Mouse (Mus musculus) spleen, adult 12 weeks (tissue): ENCODE results near the gene Senp2.
"Not testable (repeated sequence)": the region's sequence is repeated elsewhere in the genome, so short reads cannot be mapped to it uniquely, and the experiment has no call there.

Experiments used
- DNase-seq: peaks from one replicate; pipeline ENCODE4 v3.0.0; 2022; ENCODE audit warnings: low spot score

Gene Senp2

DNA sequence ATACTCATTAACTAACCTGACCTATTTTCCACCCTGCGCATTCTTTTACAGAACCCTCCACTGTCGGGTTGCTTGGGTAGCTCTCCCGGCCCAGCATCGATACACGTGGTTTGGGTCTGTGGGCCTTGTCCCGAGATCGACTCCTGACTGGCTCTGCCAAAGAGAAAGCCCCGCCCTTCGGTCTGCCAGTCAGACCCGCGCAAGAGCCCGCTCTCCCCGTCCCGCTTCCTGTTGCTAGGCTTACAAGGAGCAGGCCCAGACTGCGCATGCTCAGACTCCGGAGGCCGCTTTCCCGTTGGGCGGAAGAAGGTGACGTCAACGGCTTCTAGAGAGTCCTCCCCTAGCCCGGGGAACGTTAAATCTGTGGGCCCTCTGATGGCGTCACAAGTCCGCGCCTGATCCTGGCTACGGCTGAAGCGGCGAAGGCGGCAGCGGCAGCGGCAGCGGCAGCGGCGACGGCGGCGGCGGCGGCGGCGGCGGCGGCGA lies at the start of gene Senp2:
Gene Senp2, plus strand, starts transcription at position 386 of the 486 bp plus-strand sequence.
- peak; percentile 99 for DNase-seq

DNA sequence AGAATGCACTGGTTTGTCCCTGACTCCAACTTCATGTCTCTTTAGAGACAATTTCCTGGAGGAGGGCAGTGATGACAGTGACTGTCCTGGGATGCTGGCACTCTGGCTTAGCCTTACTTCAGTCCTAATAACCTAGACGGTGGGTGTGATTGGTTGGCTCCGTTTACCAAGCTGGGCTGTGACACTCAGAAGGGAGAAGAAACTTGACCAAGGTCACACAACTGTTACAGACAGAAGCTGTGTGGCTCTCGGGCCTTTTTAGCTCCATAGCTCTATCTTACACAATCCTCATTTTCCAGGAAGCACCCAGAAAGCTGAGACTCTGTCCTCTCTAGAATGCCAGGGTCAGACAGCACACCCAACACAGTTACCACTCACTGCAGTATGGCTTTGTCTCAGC lies 43.7 kb upstream of the Senp2 start:
- no peak for DNase-seq

DNA sequence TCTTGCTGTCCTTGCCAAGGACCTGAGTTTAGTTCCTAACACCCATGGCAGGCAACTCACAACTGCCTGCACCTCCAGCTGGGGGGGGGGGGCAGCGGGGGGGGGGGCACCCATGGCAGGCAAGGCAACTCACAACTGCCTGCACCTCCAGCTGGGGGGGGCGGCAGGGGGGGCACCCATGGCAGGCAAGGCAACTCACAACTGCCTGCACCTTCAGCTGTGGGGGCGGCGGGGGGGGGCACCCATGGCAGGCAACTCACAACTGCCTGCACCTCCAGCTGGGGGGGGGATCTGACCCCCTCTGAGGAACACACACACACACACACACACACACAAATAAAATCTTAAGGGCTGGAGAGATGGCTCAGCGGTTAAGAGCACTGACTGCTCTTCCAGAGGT lies 39.4 kb upstream of the Senp2 start:
- no peak for DNase-seq

DNA sequence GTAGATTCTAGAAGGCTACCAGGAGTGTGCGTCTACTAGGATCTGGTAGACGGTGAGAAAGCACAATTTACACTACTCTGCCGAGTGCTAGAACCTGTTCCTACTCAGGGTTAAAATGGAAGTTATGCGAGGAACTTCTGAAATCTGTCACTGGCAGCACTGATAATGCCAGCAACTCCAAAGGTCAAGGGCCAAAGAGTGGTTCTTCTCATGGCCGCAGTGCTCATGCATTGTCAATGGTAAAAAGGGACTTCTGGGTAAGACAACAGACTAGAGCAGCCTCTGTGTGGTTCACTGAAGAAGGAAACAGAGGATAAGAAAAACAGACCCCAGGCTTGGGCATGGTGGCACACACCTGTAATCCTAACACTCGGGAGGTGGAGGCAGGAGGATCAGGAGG lies 38.7 kb upstream of the Senp2 start:
- DNase-seq = no peak

DNA sequence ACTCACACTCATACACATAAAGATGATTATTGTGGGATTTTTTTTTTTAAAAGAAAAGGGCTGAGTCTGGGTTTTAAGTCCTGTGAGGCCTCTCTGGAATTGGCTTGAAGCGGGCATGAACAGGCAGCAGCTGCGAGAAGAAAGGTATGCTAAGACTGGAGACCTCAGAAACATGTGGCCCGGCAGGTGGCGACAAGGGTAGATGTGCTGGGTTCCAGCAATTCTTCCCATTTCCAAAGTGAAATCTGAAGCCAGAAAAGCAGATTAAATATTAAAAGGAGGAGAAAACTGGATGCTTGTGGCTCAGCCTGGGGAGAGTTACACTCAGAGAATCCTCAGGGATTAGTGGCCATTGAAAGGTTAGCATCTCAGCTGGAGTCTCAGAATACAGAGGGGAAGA lies 37.8 kb upstream of the Senp2 start:
- DNase-seq = no peak

DNA sequence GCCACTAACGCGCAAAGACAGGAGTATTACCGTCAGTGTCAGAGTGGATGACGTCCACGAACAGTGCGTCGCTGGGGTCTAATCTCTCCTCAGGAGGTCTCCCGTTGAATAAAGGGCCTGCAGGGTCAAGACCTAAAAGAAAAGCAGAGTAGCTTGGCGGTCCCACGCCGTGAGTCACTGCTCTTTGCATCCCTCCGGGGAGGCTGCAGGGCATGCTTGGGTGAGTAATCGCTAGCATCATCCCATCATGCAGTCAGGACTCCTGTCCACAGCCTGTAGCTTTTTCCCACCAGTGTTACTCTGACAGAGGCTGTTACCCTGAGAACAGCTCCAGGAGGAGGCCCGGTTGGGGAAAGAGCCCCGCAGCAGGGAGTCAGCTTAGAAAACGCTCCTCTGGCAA lies 33.1 kb upstream of the Senp2 start:
- DNase-seq = no peak

DNA sequence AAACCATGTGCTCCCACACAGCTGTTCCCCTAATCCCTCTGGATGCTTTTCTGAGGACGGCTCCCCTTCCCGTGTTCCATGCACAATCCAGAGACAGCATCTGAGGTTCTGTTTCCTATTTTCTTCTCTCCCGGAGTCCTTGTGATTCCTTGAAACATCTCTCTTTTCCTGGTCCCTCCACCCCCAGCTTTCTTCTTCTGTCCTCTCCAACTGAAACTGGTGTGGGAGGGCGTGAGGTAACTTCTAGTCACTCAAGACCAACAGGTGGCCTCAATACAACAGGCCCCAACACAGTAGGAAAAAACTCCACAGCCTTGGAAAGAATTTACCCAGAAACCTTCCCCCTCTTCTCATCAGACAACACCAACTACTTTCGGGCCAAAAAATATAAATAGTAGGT lies 31.9 kb upstream of the Senp2 start:
- no peak for DNase-seq

DNA sequence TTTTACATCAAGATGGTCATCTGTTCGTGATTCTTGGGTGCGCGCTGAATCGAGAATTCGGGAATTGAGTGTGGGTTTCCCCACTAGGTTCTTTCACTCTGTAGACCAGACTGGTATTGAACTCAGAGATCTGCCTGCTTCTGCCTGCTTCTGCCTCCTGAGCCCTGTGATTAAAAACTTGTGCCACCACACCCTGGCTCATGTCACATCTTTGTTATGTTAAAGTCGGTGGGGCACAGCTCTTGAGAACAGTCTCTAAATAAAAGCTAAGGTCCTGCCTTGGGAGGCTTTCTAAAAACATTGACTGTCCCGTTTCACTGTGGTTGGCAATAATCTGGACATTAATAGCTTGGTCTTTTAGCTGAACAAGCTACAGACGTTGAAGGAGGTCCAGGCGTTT lies 26.1 kb upstream of the Senp2 start:
- DNase-seq = no peak

DNA sequence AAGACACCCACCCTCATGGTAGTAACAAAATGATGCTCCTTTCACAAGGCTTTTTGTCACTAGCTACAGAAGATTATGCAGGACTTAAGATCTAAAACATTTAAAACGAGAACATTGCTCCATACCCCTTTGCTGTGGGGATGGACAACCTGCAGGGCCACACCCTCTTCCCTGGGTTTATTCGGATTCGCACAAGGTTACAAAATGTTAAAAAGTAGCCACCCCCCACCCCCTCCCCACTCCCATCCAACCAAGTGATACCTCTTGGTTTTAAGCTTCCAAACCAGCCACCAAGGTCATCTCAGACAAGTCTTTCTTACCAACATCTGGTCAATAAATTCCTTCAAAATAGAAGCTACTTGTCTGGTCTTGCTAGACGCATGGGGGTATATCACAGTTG lies 25.7 kb upstream of the Senp2 start:
- no peak for DNase-seq

DNA sequence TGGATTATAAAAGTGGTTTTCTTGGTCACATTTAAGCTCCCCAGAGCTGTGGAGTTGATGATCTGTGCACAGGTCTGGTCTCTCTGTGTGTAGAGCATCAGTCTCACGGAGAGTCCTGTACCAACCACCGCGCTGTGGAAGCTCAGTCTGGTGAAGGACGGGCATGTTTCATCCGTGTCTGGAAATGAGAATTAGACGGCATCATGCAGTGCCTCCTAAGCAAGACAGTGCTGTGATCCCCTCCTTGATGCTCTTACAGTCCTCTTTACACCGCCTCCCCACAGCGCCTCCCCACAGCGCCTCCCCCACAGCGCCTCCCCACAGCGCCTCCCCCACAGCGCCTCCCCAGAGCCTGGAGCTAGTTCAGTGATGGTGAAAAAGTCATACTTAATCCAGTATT lies 25.2 kb upstream of the Senp2 start:
- DNase-seq = no peak

DNA sequence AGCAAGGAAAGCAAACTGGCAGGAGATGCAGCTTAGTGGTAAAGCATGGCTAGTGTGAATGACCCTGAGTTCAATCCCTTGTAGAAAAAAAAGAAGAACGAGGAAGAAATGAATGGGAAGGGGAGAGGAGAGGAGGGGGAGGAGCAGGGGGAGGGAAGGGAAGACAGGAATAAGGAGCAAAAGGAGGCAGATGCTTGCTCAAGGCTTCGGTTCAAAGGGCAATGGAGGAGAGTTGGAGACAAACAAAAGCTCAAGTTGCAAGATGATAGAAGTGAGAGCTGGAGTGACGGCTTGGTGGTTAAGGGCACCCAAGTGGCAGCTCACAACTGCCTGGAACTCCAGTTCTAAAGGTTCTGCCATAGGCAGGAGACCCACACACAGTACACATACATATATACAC lies 23.1 kb upstream of the Senp2 start:
- no peak for DNase-seq

DNA sequence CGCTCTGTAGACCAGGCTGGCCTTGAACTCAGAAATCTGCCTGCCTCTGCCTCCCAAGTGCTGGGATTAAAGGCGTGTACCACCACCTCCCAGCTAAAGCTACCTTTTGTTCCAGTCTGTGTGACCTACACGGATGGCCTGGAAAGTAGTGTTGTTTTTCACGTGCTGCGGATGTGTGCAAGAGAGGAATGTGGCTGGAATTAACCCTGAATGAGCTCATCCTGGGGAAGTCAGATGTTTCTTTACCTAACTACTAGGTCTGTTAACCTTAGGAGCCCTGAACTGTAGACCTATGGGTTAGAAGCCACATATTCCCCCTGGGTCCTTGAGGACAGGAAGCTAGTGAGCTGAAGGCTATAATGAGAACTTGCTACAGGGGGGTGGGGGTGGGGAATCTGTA lies 21.3 kb upstream of the Senp2 start:
- no peak for DNase-seq

DNA sequence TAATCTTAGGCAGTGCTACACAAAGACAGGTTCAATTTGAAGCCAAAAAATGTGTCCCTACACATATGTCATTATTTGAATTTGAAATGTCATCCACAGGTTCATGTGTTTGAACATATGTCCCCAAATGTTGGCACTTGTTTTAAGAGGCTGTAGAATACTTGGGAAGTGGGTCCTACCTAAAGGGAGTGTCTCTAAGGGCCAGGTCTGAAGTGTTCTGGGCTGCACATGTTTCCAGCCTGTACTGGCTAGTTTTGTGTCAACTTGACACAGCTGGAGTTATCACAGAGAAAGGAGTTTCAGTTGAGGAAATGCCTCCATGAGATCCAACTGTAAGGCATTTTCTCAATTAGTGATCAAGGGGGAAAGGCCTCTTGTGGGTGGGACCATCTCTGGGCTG lies 18.4 kb upstream of the Senp2 start:
- not testable (repeated sequence) for DNase-seq

DNA sequence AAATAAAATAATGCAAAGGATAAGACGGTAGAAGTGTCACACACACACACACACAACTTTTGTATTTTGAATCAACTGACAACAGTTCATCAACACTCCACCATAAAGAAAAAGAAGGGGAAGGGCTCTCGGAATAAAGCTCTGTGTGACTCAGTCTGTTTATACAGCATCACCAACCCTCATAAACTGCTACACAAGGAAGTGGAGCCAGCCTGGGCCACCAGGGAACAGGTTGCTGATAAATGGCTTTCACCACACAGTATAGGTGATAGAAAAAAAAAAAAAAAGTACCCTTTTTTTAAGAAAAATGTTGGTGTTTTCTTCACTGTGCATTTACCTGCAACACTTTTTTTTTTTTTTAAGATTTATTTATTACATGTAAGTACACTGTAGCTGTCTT lies 17.5 kb upstream of the Senp2 start:
- no peak for DNase-seq

DNA sequence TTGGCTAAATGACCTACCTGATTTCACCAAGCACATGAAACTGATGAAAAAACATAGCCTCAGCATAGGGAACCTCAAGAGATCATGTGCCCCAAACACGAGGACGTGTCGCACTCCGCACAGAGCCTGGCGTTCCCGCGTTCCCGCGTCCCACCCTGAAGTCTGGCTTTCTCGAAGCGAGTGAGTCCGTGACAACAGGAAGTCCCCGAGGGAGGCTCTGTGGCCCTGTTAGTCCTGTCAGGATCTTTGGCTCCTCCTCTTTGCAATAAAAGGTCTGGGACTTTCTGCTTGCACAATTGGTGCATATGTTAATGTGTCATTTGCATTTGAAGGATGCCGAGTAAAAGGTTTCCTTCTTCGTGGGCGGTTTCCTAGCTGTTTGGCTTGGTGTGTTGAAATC lies 14.0 kb upstream of the Senp2 start, which contains the start of gene Liph:
Gene Liph, minus strand, starts transcription at position 360 of the 400 bp plus-strand sequence.
- peak; percentile 1 for DNase-seq

DNA sequence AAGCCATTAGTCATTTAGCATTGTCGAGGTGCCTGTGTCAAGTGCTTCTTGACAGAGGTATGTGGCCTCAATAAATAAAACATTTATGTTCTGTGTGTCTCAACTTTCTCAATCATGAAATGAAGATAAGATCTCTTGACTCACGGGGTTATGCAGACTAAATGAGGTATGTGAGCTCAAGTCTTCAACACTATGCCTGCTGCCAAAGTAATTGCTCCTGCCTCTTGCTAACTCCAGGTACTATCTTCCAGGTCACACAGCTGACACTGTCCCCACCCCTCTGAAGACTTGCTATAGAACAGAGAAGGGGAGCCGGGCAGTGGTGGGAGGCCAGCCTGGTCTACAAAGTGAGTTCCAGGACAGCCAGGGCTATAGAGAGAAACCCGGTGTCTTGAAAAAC lies 12.9 kb upstream of the Senp2 start:
- DNase-seq = no peak

DNA sequence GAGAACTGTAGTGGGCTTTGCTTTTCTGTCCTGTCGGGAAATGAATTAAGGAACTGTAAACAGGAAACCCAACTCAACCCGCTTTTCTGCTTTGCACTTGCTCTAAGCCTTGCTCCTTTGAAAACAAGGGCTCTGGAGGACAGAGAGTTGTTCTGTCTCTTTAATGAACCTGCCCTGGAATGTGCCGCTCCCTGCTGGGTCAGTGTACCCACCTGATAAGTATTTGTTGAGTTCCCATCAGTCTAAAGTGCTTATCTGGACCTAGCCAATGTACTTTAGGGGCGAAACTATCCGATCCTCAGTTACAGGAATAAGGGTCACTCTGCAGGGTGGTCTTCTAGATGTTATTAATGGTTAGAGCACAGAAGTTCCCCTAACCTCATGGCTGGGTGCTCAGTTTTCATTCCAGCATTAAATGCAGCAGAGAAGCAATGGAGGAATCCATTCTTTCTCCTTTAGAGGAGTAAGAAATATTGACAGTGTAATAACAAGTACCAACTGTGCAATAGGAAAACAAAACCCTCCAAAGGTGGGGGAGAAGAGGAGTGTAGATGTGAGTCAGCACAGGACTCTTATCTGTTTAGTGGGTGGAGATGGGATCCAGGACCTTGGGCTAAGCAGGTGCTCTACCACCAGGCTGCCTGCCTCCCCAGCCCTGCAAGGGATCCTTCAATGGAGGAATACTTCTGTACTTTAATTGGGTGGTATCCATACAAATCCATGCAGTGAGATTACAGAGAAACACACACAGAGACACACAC lies 12.2 kb upstream of the Senp2 start:
- peak; percentile 11 for DNase-seq

DNA sequence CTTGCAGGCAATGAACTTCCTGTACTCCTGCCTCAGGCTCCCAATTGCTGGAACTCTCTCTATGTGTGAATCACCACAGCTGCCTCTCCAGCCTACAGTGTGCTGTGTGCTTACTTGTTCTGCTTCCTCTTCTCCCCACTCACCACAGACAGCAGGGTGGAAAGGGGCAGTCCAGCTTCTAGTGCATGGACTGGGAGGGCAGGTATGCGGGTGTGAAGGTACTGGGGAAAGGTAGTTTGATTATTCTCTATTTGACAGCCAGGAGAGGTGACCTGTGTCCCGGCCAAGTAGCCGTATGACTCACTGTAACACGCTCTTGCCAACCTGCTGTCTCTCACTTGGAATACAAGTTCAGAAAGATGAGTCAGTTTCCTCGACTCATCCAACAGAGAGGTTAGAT lies 11.2 kb upstream of the Senp2 start:
- DNase-seq = no peak

DNA sequence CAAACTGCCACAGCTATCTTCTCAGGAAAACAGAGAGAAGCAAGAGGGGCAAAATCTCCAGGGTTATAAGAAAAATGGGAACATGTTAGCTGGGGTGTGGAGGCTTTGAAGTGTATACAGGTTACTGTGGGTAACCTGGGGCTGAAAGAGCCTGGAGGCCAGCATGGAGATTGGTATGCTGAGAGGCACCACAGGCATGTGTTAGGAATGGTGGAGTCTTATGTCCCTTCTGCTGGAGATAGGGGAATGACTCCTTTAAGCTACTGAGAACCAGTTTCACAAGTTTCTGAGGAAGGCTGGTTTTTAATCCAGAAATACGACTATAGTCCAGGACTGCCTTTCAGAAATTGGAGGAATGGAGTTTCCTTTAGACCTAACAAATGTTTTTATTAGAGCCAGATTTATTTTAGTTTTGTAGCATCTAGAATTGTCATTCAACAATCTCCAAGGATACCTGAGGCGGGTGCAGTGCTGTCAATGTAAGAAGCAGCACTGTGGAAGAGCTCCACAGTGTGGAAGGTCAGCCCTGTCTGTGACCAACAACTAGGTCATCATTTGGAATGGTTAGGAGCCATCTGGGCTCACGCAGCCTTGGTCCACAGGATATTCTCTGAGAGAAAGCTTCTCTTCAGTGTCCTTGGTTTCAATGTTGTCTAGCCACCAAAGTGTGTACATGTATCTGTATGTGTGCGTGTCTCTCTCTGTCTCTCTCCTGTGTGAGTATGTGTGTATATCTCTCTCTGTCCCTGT lies 9.2 kb upstream of the Senp2 start:
- no peak for DNase-seq

DNA sequence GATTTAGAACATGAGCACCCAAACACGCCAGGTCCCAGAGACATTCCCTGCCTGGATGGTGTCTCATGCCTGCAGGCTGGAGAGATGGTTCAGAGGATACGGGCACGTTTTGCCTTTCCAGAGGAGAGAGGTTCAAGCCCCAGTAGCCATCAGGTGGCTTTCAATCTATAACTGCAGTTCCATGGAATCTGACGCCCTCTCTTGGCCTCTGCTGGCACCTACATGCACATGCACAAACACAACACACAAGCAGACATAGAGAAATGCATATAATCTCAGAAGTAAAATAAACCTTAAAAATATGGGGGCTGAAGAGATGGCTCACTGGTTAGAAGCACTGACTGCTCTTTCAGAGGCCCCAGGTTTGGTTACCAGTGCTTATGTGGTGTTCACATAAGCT lies 8.1 kb upstream of the Senp2 start:
- no peak for DNase-seq

DNA sequence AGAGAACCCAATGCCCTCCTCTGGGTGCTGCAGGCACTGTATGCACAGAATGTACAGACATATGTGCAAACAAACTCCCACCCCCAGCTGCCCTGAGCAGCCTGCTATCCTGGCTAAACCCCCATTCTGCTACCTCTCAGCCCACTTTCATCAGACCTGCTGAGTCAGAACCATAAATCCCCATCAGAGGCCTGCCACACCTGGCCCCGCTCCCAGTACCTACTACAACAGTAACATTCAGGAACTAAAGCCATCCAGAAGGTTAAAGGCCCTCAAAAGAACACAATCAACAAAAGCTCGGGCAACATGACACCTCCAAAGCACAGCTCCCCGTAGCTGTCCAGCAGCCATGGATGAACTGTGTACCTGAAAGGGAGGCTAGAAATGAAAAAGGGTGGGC lies 7.7 kb upstream of the Senp2 start:
- no peak for DNase-seq

DNA sequence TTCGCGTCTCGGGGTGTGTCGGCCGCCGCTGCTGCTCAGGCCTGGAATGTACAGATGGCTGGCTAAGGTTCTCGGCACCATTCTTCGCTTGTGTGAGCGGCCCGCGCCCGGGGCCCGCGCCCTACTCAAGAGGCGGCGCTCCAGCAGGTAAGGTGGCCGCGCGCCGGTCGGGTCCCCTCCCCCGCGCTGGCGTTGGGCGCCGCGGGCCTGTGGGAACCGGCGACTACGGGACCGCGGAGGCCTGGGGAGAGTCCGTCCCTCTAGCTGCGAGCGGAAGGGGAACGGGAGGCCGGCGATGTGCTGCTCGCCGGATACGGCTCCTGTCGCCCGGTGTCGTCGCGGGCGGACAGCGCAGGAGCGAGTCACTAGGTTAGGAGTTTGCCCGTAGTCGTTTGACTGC lies 312 bp downstream of the Senp2 start:
- no peak for DNase-seq

DNA sequence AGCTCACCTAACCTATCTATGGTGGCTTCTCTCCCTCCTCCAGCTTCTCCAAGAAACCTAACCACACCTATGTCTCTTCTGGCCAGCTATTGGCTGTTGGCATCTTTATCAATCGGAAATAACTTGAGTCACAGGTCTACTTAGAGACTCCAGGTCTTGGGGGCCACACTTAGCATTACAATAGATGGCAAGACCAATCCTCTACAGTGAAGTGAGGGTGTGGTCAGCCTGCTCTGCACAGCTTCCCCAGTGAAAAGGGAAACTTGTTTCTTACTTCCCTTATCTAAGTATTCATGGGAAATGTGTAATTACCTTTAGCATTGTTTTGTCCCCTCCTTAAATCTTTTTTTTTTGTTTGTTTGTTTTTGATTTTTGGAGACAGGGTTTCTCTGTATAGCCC lies 6.3 kb downstream of the Senp2 start:
- no peak for DNase-seq

DNA sequence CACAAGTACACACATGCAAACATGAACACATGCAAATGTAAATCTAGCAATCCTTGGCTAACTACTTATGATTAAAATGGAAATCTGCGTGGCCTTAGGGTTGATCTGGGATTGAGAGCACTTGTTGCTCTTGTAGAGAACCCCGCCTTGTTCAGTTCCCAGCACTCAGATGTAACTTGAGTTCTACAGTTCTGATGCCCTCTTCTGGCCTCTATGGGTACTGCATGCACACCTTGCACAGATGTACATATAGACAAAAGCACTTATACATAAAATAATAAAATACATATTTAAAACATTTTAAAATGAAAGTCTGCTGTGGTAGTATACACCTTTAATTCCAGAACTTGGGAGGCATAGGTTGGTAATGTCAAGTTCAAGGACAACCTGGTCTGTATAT lies 12.8 kb downstream of the Senp2 start:
- DNase-seq = peak; percentile 9
